Mouse (Mus musculus) retina, embryonic 14.5 days (tissue): ENCODE data around the gene Astn2.
A peak's percentile ranks its signal among the peaks of the same experiment; 100 is the strongest.

Experiments
- DNase-seq: peaks from one replicate; pipeline ENCODE4 v3.0.0-alpha.2; 2015; ENCODE audit warnings: low spot score

The Astn2 gene

DNA sequence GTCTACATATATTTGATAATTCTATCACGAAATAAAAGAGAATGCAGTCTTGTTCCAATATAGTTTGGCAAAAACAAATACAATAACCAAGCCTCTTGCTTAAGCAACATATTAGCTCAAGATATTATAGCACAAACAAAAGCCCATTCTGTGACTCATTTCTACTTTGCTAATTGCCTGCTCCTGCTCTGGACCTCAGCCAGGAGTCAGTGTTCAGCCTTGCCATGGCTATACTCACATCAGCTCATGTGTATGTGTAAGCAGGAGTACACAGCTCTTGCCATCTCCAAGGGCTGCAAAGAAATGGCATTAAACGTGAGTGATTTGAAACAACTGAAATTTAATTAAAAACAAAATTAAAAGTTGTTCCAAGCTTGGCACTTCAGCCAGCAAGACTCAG lies 435.1 kb downstream of the Astn2 start:
- DNase-seq: no peak

- no peak for DNase-seq
These were observed 439.8 kb downstream of the Astn2 start for GRCm38 (mm10) chr4:65964604-65965003.

DNA sequence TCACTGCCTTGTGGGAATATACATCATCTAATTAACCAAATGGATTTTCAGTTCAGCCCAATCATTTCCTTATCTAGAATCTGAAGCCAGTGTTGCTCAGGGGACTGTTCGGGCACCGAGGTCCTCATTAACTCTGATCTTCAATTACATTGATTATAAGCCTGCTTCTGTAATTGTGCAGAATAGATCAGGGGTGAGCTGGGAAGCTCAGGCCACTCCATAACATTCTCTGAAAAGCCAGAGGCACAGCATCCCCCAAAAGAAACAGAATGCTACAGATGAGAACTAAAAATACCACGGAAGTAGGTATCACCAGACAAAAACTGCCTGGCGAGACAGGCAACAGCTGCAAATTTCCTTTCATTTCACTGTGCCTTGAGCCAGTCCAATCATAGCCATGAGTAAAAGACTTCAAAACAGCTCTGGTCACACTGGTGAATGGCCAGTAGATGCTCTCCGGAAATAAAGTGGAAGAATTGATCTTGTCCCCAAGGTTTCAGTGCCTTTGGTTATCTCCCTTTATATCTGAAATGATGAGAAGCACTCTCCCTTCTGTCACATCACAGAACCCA lies 445.1 kb downstream of the Astn2 start:
- DNase-seq: no peak

GRCm38 (mm10) chr4:65958369-65959187 lies 445.8 kb downstream of the Astn2 start:
- DNase-seq: no peak

DNA sequence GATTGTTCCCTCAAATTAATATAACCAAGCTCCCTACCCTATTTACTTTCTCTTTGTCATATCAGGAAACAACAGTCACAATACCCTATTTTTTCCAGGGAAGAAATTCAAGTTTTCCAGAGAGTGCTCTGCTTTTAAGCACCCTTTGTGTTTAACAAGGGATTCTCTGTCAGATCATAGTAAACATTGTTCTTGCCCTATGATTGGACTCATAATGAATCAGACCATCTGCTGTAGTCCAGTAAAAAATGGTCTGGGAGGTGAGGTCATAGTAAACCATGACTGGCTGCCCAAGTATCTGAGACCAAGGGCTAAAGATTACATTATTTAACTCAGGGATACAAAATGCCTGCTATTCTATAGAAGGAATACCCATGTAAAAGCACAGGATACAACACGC lies 452.5 kb downstream of the Astn2 start:
- DNase-seq: no peak

DNA sequence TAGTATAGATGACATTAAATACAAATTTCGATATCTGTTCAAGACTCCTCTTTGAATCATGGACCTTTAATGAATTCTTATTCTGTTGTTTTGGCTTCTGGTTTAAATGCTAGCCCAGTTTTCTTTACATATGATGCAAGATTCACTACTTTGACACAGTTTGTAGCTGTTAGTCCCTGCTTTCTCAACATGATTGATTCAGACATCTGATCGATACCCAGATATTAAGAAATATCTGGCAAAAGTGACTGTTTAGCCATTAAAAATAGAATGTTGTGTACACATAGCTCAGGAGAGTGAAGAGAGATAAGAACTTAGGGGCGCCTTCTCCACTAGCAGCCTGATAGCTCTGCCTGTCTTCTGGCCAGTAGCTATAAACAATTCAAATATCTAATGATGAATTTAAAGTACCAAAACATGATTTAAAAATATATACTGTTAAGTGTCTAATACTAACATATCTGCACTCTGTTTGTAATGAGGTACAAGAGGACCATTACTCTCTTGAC lies 457.2 kb downstream of the Astn2 start:
- DNase-seq: no peak

DNA sequence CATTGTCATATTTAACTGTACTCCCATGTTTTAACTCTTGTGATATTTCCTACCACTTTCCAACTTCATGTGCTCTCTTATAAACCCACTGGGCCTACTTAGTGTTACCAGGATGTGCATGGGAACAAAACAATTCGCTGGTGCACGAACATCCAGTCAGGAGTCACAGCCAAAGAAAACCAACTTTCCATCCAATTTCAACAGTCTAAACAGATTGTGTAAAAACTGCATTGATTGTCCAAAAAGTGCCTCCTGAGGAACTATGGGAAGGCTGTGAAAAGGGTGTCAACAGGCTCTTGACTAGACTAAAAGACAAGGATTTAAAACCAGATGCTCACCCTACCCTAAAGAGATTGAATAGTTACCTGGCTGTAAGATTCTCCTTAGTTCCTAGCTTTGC lies 458.4 kb downstream of the Astn2 start:
- no peak for DNase-seq

- DNase-seq: no peak
These were observed 473.5 kb downstream of the Astn2 start for GRCm38 (mm10) chr4:65930901-65931300.

GRCm38 (mm10) chr4:65920294-65920693 lies 484.1 kb downstream of the Astn2 start:
- no peak for DNase-seq

- DNase-seq: no peak
These were observed 488.1 kb downstream of the Astn2 start for GRCm38 (mm10) chr4:65916027-65917008.

- DNase-seq: no peak
These were observed 492.0 kb downstream of the Astn2 start for GRCm38 (mm10) chr4:65912247-65912942.

GRCm38 (mm10) chr4:65907660-65908059 lies 496.8 kb downstream of the Astn2 start:
- DNase-seq: no peak

- DNase-seq: no peak
These were observed 499.4 kb downstream of the Astn2 start for GRCm38 (mm10) chr4:65904963-65905362.

DNA sequence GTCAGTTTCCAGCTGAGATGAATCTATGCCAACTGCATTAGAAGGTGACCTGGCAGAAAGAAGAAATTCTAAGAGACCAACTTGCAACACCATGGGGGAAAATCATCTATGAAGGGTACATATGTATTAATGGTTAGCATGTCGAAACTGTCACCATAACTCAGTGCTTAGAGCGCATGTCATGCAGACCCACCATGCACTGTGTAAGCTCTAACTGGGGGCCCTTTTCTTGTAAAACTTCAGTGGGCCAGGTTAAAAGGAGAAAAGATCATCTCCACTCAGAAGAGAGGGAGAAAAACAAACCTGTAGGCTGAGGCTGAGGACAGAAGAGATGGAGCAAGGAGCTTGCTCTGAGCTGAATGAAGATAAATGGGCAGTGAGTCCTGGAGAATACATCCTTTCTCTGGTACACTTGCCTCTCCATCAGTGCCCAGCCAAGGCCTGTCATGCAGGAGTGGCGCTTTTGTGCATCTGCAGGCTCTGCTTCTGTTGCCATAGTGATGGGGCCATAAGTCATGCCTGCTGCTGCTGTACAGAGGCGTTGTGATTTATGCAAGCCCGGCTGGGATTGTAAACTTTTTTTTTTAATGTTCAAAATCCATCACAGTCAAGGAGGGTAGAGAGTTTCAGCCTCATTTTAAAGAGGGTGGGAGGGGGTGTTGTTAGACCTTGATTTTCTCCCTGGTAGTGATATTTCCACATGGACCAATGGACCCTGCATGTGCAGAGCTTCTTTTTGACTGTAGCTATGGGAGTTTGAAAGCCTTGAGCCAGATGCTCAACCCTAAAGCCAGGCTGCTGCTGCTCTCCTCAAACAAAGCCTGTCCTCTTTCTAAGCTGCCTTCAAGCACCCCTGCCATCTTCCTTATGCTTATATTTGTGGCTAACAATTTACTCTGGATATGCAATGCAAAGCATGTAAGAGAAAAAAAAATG lies 508.1 kb downstream of the Astn2 start:
- peak; percentile 53 for DNase-seq

DNA sequence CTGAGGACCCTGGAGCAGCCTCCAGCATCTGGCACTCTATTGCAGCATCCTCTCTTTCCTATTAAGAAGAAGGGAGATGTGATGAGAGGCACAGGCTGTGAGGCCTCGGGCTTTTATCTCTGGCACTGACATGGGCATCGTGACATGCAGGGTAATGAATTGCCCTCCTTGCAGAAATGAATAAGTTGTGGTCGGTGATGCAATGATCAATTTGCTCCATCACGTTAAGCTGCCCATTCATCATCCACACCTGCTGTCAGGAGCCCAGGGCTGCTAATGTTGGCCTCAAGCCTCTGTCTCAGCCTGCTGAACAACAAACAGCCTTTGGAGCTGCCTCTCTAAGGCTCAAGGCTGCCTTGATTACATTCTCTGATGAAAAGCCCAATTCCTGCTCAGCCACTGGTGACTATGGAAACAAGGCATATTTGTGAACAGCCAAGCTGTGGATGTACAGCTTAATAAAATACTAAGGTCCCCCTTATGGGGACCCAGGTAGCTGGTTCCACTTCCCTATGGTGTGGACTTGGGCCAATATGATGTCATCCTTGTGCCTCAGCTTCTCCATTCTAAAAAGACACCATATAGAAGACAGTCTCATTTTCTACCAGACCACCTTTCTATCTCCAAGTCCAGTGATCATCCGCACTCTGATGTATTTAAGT lies 515.9 kb downstream of the Astn2 start:
- no peak for DNase-seq

- DNase-seq: no peak
These were observed 517.5 kb downstream of the Astn2 start for GRCm38 (mm10) chr4:65886862-65887261.

DNA sequence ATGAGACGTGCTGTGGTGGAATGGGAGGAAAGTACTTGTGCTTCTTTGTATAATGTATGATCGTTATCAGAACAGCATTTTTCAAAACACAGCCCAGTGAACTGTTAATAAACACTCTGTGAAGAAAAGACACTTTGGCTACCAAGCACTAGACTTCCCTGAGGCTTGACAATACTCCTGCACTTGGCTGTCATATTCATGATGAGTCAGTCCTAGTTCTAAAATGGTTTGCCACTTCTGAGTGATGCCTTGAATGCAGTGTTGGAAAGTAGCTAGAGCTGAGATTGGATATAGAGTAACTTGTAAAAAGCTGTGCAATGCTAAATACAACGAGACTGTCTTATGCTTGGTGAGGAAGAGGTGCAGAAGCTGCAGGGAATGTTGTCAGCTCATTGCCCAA lies 518.5 kb downstream of the Astn2 start:
- no peak for DNase-seq

DNA sequence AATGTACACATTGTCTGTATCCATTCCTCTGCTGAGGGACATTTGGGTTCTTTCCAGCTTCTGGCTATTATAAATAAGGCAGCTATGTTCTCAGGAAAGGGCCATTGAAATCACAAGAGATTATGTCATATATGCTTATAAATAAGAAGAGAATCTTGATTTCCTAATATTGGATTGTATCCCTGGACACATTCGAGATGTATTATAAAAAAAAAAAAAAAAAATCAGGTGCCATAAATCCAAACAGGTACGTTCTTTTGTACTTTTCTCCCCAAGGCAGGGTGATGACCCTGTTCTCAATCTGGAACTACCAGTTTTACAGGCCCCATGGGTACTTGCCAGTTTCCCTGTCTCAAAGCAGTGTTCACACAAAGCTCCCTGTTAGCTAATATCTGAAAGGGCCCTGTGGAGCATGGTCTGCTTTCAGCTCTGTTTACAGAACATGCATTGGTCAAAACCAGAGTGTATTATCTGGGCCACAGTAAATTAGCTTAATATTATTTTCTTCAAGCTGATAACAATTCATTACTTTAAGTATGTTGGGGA lies 530.1 kb downstream of the Astn2 start:
- DNase-seq: no peak

GRCm38 (mm10) chr4:65864551-65864950 lies 539.9 kb downstream of the Astn2 start:
- no peak for DNase-seq

GRCm38 (mm10) chr4:65843191-65843590 lies 561.2 kb downstream of the Astn2 start:
- no peak for DNase-seq
